ENCODE assay signal across 15 mouse cellular contexts in the genomic region with DNA sequence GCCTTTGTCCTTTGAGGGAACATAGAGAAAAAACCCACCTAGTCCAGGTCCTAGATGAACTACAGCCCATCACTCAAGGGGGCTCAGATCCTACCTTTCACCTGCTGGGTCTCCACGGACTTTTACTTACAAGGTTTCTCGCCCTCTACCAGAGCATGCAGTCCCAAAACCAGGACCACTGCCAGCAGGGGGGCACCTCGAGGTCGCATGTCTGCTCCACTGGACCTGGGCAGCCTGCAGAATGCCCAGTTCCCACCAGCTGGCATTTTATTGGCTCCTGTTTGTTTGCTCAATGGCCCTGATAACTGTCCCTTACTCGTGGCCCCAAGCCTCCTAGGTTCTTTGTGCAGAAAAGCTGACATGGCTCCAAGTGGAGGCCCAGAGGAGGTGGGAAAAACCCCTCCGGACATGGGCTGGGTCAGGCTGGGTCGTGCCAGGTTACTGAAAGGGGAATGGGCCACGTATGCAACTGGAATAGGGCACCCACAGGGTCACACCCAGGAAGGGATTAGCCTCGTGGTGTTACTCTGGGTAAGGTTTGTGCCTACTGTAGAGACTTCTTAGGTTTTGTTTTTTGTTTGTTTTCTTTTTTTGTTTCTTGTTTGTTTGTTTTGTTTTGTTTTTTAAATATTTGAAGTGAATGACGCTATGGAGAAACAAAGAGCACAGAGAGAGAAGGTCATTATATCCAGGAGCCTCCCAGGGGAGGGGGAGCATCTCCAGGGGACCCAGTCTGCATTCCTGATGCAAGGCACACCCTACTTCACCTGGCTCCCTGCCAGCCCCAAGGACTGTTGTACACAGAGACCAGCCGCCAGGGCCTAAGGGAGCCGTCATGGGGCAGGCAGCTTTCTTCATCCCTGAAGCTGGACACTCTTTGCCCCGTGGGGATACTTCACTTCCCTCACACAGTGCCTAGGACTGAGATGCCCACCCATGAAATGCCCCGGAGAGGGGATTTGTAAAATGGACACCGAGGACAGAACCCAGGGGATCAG. TPM values are rescaled to one million over a fixed set of nuclear protein-coding genes. Genes with fewer than 3 reads are reported as not detected.
DNase-seq lines count a peak whose midpoint lies in the region; ATAC-seq and TF ChIP-seq lines count a peak whose summit lies in the region.
"Had no signal": no experiment of that assay in that cellular context is flagged by ENCODE, and none has a peak within 500 bp of the region (broad histone marks: within the 10 kb centered on the region; RNA-seq: fewer than 3 reads in every experiment).

A gene (minus strand): TSS at position 243 of the 998 bp plus-strand sequence.

- no peaks in the 10 kb centered on the region for H3K9me3 ChIP-seq in kidney, embryonic 14.5 days (ENCODE audit: control insufficient read depth, low read length)
- no peaks in the 10 kb centered on the region for H3K9me3 ChIP-seq in lung, embryonic 16.5 days (ENCODE audit: control insufficient read depth, low read length)
- H3K9me3 ChIP-seq: liver, embryonic 15.5 days; midbrain, embryonic 15.5 days had no signal

- no peak within 1 kb of the TSS for H3K27ac ChIP-seq in kidney, embryonic 14.5 days (ENCODE audit: low read depth, low read length)
- H3K27ac ChIP-seq in lung, embryonic 16.5 days (ENCODE audit: low read length), result no peak within 1 kb of the TSS
- H3K27ac ChIP-seq in thymus, adult 2 months (ENCODE audit: control insufficient read depth, insufficient read depth, low read length), result no peak within 1 kb of the TSS
- H3K27ac ChIP-seq: liver, embryonic 15.5 days; midbrain, embryonic 15.5 days had no signal

- H3K4me3 ChIP-seq in kidney, embryonic 14.5 days (ENCODE audit: low read length), result no peak within 1 kb of the TSS
- H3K4me3 ChIP-seq in lung, embryonic 16.5 days (ENCODE audit: low read length), result no peak within 1 kb of the TSS
- no peak within 1 kb of the TSS for H3K4me3 ChIP-seq in thymus, adult 2 months (ENCODE audit: control insufficient read depth, insufficient read depth, low read length)
- H3K4me3 ChIP-seq: liver, embryonic 15.5 days; midbrain, embryonic 15.5 days had no signal

- peak; percentile 49 for DNase-seq in kidney, postnatal 14 days
- DNase-seq in urinary bladder, postnatal 14 days (ENCODE audit: low spot score), result peak; percentile 11
- no peak for DNase-seq in urinary bladder, adult 2 months (ENCODE audit: low spot score)
- DNase-seq in thymus, adult 2 months, result no peak
- no peak for DNase-seq in thymus, postnatal 25 days
- no peak for DNase-seq in frontal cortex, postnatal 14 days (ENCODE audit: low spot score in 2 of 2)
- DNase-seq: adrenal gland, adult 2 months; heart, postnatal 14 days had no signal

- TF ChIP-seq CTCF in thymus, adult 2 months (IDR thresholded peaks at IDR 0.05; ENCODE audit: borderline replicate concordance, control insufficient read depth, extremely low read depth, insufficient read depth, low read length, poor library complexity), result no peak

- H3K27me3 ChIP-seq in kidney, embryonic 14.5 days (ENCODE audit: control insufficient read depth, insufficient read depth, low read length), result no peaks in the 10 kb centered on the region
- no peaks in the 10 kb centered on the region for H3K27me3 ChIP-seq in lung, embryonic 16.5 days (ENCODE audit: control insufficient read depth, insufficient read depth, low read depth, low read length)
- no peaks in the 10 kb centered on the region for H3K27me3 ChIP-seq in thymus, adult 2 months (ENCODE audit: control insufficient read depth, insufficient read depth, low read length)
- H3K27me3 ChIP-seq: liver, embryonic 15.5 days; midbrain, embryonic 15.5 days; Patski had no signal

- no peaks in the 10 kb centered on the region for H3K4me1 ChIP-seq in kidney, embryonic 14.5 days (ENCODE audit: control insufficient read depth, insufficient read depth, low read length)
- H3K4me1 ChIP-seq in lung, embryonic 16.5 days (replicated peaks; ENCODE audit: control insufficient read depth, insufficient read depth, low read length), result no peaks in the 10 kb centered on the region
- no peaks in the 10 kb centered on the region for H3K4me1 ChIP-seq in thymus, adult 2 months (replicated peaks; ENCODE audit: control insufficient read depth, insufficient read depth, low read length)
- H3K4me1 ChIP-seq: liver, embryonic 15.5 days; midbrain, embryonic 15.5 days had no signal

- no peak for ATAC-seq in kidney, embryonic 14.5 days (ENCODE audit: low FRiP score, low TSS enrichment)
- ATAC-seq in lung, embryonic 16.5 days (ENCODE audit: low read depth), result peak; percentile 86
- ATAC-seq: CD4-positive, CD25-positive, alpha-beta regulatory T cell, adult 4 months; midbrain, embryonic 15.5 days; Patski had no signal

- H3K36me3 ChIP-seq in kidney, embryonic 14.5 days (ENCODE audit: control insufficient read depth, insufficient read depth, low read length), result no peaks in the 10 kb centered on the region
- H3K36me3 ChIP-seq in lung, embryonic 16.5 days (ENCODE audit: control insufficient read depth, insufficient read depth, low read length), result no peaks in the 10 kb centered on the region
- H3K36me3 ChIP-seq in thymus, adult 2 months (ENCODE audit: control insufficient read depth, insufficient read depth, low read length), result no peaks in the 10 kb centered on the region
- H3K36me3 ChIP-seq: liver, embryonic 15.5 days; midbrain, embryonic 15.5 days had no signal

- WGBS in kidney, embryonic 14.5 days, result 70% methylated on average over 15 of the region's 15 CpGs
- WGBS in lung, embryonic 16.5 days, result 44% methylated on average over 15 of the region's 15 CpGs
- 89% methylated on average over 15 of the region's 15 CpGs for WGBS in thymus, adult 2 months

- H3K9ac ChIP-seq in kidney, embryonic 14.5 days (ENCODE audit: low read depth, low read length), result no peak within 1 kb of the TSS
- no peak within 1 kb of the TSS for H3K9ac ChIP-seq in lung, embryonic 16.5 days (ENCODE audit: low read length)
- H3K9ac ChIP-seq: liver, embryonic 15.5 days; midbrain, embryonic 15.5 days had no signal

- no peak within 1 kb of the TSS for H3K4me2 ChIP-seq in kidney, embryonic 14.5 days (replicated peaks; ENCODE audit: low read depth, low read length)
- no peak within 1 kb of the TSS for H3K4me2 ChIP-seq in lung, embryonic 16.5 days (ENCODE audit: low read depth, low read length)
- H3K4me2 ChIP-seq: liver, embryonic 15.5 days; midbrain, embryonic 15.5 days had no signal

- TF ChIP-seq POLR2A in thymus, adult 2 months (IDR thresholded peaks at IDR 0.05; ENCODE audit: control insufficient read depth, extremely low read depth, insufficient read depth, low read length, poor library complexity), result no peak

RNA-seq across cellular contexts. Expression of the gene that starts here (rescaled TPM):
- 0.61 and 1.2 TPM in 2 replicates for polyA plus RNA-seq in kidney, embryonic 14.5 days (2014; fragmentation: Nextera tagmentation; extraction: Ambion mirVana)
- polyA plus RNA-seq in urinary bladder, adult 2 months (2012; rRNA removed), result 0.17 TPM in 1 of 2 replicates, not detected in the other
- 0.46 TPM in 1 of 2 replicates, not detected in the other for polyA plus RNA-seq in lung, embryonic 16.5 days (2015; fragmentation: Nextera tagmentation; extraction: Ambion mirVana)
- polyA plus RNA-seq in thymus, adult 2 months (2012; rRNA removed), result 1.4 and 2.8 TPM in 2 replicates
- polyA plus RNA-seq: adrenal gland, adult 2 months; CD4-positive, CD25-positive, alpha-beta regulatory T cell, adult 4 months; liver, embryonic 15.5 days; midbrain, embryonic 15.5 days; neural tube, embryonic 14.5 days; Patski had no signal

Comparison
In these comparisons a context has a peak if more than half of its experiments do, and no peak if none do; other contexts are left out.
1. DNase-seq: peak in kidney, postnatal 14 days (single experiment) and urinary bladder, postnatal 14 days (single experiment); none in urinary bladder, adult 2 months (single experiment), thymus, adult 2 months (single experiment), thymus, postnatal 25 days (single experiment) and frontal cortex, postnatal 14 days (0 of 2).
2. Peak in ATAC-seq in lung, embryonic 16.5 days; RNA of the gene not detected or under 1 TPM.